11 mouse cellular contexts compared by ENCODE assay signal in genomic region chr17:44677782-44678181, GRCm38 (mm10).
DNase-seq lines count a peak whose midpoint lies in the region; ATAC-seq and TF ChIP-seq lines count a peak whose summit lies in the region.
"Had no signal": no experiment of that assay in that cellular context is flagged by ENCODE, and none has a peak within 500 bp of the region (broad histone marks: within the 10 kb centered on the region; RNA-seq: fewer than 3 reads in every experiment).

No protein-coding gene starts in this region.

- H3K36me3 ChIP-seq in heart, embryonic 10.5 days, result no peaks in the 10 kb centered on the region
- H3K36me3 ChIP-seq in midbrain, postnatal 0 days (ENCODE audit: insufficient read depth, low read length), result no peaks in the 10 kb centered on the region
- H3K36me3 ChIP-seq in midbrain, embryonic 15.5 days (replicated peaks), result no peaks in the 10 kb centered on the region
- H3K36me3 ChIP-seq: hindbrain, embryonic 15.5 days had no signal

- no peak overlapping the region for H3K9ac ChIP-seq in midbrain, postnatal 0 days (replicated peaks; ENCODE audit: low read length, poor library complexity, severe bottlenecking)
- no peak overlapping the region for H3K9ac ChIP-seq in midbrain, embryonic 15.5 days
- H3K9ac ChIP-seq: hindbrain, embryonic 15.5 days had no signal

- no peak for ATAC-seq in midbrain, postnatal 0 days (ENCODE audit: low FRiP score)
- ATAC-seq in midbrain, embryonic 15.5 days (replicated peaks), result no peak
- ATAC-seq: CD4-positive, CD25-positive, alpha-beta regulatory T cell, adult 4 months had no signal

- 78% methylated on average over 7 of the region's 7 CpGs for WGBS in heart, embryonic 10.5 days
- 65% methylated on average over 7 of the region's 7 CpGs for WGBS in midbrain, postnatal 0 days
- WGBS in midbrain, embryonic 15.5 days, result 78% methylated on average over 7 of the region's 7 CpGs

- TF ChIP-seq CTCF in midbrain, postnatal 0 days (IDR thresholded peaks at IDR 0.05), result no peak
- TF ChIP-seq CTCF in gastrocnemius, adult 2 months (IDR thresholded peaks at IDR 0.05), result no peak

- no peak overlapping the region for H3K27ac ChIP-seq in heart, embryonic 10.5 days
- H3K27ac ChIP-seq in midbrain, postnatal 0 days (ENCODE audit: low read depth, low read length), result no peak overlapping the region
- no peak overlapping the region for H3K27ac ChIP-seq in midbrain, embryonic 15.5 days
- H3K27ac ChIP-seq in gastrocnemius, adult 2 months, result peak overlapping the region; percentile 74
- H3K27ac ChIP-seq: hindbrain, embryonic 15.5 days had no signal

- no peaks in the 10 kb centered on the region for H3K27me3 ChIP-seq in heart, embryonic 10.5 days (ENCODE audit: insufficient read depth, poor library complexity, severe bottlenecking)
- H3K27me3 ChIP-seq in midbrain, postnatal 0 days (ENCODE audit: insufficient read depth, low read length), result no peaks in the 10 kb centered on the region
- 0 out of 2 replicates have a peak, but pooled peaks cover 6% of the 10 kb centered on the region for H3K27me3 ChIP-seq in midbrain, embryonic 15.5 days (replicated peaks)
- H3K27me3 ChIP-seq: hindbrain, embryonic 15.5 days had no signal

- H3K4me3 ChIP-seq in heart, embryonic 10.5 days, result no peak overlapping the region
- H3K4me3 ChIP-seq in midbrain, postnatal 0 days (ENCODE audit: low read depth, low read length), result no peak overlapping the region
- H3K4me3 ChIP-seq in midbrain, embryonic 15.5 days, result no peak overlapping the region
- peak overlapping the region; percentile 54 for H3K4me3 ChIP-seq in gastrocnemius, adult 2 months
- H3K4me3 ChIP-seq: hindbrain, embryonic 15.5 days had no signal

- H3K4me2 ChIP-seq in midbrain, postnatal 0 days (ENCODE audit: low read depth, low read length, poor library complexity, severe bottlenecking), result no peak overlapping the region
- H3K4me2 ChIP-seq in midbrain, embryonic 15.5 days, result no peak overlapping the region
- H3K4me2 ChIP-seq: hindbrain, embryonic 15.5 days; midbrain, embryonic 11.5 days had no signal

- DNase-seq in heart, adult 11 months, result peak; percentile 95
- DNase-seq in heart, embryonic 10.5 days (ENCODE audit: low spot score), result no peak
- peak; percentile 43 for DNase-seq in midbrain, postnatal 0 days (ENCODE audit: low spot score)
- DNase-seq in gastrocnemius, adult 2 months, result peak; percentile 71
- peak; percentile 54 for DNase-seq in ovary, postnatal 36 days (ENCODE audit: low spot score)
- no peak for DNase-seq in embryo, embryonic 10.5 days (ENCODE audit: low spot score)
- DNase-seq in spleen, postnatal 14 days (ENCODE audit: low spot score in 2 of 2), result no peak

- no peaks in the 10 kb centered on the region for H3K9me3 ChIP-seq in heart, embryonic 10.5 days
- no peaks in the 10 kb centered on the region for H3K9me3 ChIP-seq in midbrain, postnatal 0 days (ENCODE audit: low read length)
- no peaks in the 10 kb centered on the region for H3K9me3 ChIP-seq in midbrain, embryonic 15.5 days
- H3K9me3 ChIP-seq: hindbrain, embryonic 15.5 days had no signal

- peaks cover 2% of the 10 kb centered on the region; the same call in 1 of the 2 replicates for H3K4me1 ChIP-seq in heart, embryonic 10.5 days
- H3K4me1 ChIP-seq in midbrain, postnatal 0 days (ENCODE audit: insufficient read depth, low read length), result no peaks in the 10 kb centered on the region
- H3K4me1 ChIP-seq in midbrain, embryonic 15.5 days, result no peaks in the 10 kb centered on the region
- H3K4me1 ChIP-seq: hindbrain, embryonic 15.5 days had no signal

- intact Hi-C loops in gastrocnemius, adult 2 months (cut with DNase I), result no loop called here

Comparison
In these comparisons a context has a peak if more than half of its experiments do, and no peak if none do; other contexts are left out.
1. DNase-seq: peak in heart, adult 11 months (single experiment), midbrain, postnatal 0 days (single experiment), gastrocnemius, adult 2 months (single experiment) and ovary, postnatal 36 days (single experiment); none in heart, embryonic 10.5 days (single experiment), embryo, embryonic 10.5 days (single experiment) and spleen, postnatal 14 days (0 of 2).